Mouse (Mus musculus) cerebellum, postnatal 10 days (tissue): ENCODE data around the gene Aqr.
A peak's percentile ranks its signal among the peaks of the same experiment; 100 is the strongest.

Experiments
- DNase-seq, 2 experiments: peaks; one replicate each; pipeline ENCODE4 v3.0.0; 2021; ENCODE audit warnings: mixed read lengths in 2 of 2

Gene Aqr

DNA sequence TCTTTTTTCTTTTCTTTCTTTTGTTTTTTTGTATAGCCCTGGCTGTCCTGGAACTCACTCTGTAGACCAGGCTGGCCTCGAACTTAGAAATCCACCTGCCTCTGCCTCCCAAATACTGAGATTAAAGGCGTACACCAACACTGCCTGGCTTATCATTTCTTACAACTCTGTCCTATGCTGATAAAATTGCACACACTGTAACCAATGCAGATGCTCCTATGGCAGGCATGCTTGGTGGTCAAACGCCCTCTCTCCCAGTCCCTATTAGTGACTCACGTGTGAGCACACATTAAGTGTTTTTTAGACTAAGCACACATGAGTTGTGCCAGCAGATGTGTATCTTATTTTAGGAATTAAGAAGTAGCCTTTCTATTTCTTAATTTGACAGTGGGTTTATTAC, 53.5 kb downstream of the Aqr start:
- no peak for DNase-seq

DNA sequence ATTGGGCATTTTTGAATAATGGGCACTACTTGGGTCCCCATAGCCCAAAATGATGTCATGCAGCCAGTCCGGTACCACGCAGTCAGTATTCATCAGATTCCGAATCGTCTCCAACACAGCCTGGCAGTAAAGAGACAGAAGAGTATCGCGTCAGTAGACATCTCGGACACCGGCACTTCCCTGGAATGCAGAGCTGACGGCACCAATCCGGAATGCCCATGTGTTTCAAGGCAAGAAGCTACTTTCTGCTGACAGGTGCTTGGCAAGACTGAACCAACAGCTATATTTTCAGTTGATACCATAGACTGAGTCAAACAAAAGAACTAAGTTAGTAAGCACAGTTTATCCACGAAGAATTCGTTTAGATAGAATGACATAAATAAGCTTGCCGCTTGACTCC, 56.2 kb downstream of the Aqr start:
- DNase-seq: no peak

DNA sequence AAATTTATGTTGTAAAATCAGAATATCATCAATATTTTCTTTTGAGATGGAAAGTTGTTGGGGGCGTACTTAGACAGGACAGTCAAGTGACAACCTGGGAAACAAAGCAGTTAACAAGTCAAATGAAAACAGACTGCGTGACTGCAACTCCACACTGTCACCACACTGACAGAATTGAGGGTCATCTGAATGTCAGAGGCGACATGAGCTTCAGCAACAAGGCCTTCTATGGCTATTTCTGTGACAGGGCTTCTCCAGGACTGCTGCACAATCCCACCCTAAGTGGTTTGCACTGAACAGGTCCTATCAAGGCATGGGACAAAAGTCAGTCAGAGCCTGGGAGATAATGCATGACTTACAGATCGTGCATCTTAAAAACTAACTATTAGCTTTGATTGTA, 63.5 kb downstream of the Aqr start:
- DNase-seq: no peak

DNA sequence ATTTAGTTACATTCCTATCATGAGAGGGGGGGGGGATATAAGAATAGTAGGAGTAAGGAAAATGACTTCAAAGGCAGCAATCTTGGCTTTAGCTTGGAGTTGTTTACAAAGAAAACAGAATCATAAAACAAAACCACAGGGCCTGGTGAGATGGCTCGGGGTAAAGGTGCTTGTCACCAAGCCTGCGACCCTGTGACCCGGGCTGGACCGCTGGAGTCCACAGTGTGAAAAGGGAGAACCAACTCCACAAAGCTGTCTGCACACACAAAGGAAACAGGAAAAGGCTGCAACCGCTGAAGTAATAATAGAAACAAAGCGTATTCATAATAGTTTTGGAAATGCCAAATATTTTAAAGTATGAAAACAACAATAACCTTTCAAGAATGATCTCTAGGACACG, 67.4 kb downstream of the Aqr start:
- DNase-seq: no peak

DNA sequence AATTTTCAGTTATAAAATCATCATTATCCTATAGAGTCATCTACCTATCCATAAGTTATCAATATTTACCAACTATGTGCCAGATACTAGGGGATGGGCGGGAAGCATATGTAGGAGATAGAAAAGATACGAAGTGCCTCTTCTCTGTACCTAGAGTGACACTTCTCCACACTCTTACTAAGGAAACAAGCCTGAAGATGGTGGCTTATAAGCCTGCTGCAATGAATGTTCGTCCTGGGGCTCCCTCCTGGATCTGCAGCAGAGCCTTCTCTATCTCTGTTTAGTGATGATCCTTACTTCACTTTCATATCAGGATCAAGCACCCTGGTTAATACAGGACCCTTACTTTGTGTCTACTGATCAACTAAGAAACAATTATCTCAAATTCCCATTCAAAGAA, 69.2 kb downstream of the Aqr start:
- DNase-seq: no peak

DNA sequence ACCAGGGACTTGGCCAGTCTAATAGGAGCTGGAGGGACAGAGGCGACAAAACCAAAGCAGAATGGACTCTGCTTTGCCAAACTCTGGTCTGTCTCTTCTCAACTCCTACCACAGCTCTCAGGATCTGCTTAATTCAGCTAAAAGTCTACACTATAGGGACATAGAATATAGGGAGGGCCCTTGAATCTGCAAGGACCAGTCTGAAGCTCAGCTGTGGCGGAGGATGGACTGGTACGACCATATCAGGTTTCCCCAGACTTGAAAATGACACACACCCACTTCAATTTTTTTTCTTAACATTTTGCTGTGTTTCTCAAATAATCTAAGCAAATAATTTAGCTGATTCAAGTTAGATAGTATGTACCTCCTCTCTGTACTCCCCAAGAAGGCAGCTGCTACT, 69.6 kb downstream of the Aqr start:
- no peak for DNase-seq

DNA sequence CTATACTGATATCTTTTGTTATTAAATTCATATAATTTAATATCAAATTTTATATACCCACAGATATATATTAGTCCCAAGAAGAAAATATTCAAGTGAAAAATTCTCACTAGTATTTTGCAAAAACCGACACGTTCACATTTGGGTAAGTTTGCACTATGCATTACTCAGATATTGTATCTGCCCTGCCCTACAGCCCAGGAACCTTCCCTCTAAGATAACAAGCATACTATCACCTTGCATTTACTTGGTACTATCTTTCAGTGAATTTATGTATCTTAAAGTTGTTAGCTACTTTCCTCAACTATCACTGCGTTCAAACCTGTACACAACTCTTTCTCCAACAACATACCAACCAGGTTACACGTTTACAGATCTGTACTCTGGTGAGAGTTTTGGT, 71.3 kb downstream of the Aqr start:
- no peak for DNase-seq

DNA sequence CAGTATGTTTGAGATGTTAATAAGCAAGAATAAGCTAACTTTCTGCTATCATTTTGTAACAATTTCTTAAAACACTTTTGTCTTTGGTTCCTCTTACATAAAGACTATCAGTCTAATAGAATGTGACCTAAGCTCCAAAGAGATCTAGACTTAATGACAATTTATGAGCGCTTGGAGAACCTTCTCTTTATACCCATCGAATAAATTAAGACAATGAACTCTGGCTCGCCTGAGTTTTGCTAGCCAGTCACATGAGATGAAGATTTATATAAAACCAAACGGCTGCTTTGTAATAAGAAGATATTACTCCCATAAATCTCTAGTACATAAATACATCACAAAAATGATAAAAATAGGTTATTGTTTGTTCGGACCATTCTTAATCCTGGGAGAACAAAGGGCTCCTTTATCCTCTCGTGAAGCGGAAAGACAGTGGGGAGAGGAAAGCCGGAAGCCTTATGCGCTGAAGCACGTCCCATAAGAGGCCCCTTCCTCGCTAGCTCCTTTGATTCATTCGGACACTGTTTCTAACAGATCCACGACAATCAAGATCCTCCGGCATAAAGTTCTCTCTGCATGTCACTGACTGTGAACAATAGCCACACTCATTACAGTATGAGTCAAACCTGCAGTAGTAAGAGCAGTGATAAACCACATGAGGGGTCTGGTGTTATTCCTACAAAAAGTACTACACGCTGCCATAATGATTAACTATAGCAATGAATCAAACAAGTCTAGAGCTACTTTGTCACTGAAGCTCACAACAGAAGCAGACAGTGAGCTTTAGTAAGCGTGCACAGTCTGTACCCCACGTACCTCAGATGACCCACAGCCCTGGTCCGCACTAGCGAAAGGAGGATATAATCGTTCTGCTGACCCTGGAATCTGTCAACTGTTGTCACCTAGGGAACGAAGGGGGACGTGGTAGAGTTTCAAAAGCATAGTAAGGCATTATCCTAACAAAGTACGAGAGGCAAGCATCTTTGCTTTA, 79.2 kb downstream of the Aqr start:
- no peak for DNase-seq

DNA sequence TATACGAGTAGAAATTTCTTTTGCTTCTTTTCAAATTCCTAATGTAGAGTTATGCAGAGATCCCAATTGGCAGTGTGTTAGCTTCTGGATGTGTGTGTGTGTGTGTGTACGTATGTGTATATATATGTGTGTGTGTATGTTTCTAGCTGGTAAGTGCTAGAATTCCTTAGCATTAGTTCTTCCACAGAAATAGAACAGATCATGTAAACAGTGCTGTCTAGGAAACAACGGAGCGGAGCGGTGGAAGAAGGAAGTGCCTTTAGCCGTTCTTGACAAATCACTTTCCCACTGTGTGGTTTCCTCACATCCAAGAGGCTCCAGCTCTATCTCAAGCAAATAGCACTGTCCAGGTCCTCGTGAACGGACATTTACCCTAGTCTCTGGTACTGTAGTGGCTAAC, 80.4 kb downstream of the Aqr start:
- DNase-seq: no peak

DNA sequence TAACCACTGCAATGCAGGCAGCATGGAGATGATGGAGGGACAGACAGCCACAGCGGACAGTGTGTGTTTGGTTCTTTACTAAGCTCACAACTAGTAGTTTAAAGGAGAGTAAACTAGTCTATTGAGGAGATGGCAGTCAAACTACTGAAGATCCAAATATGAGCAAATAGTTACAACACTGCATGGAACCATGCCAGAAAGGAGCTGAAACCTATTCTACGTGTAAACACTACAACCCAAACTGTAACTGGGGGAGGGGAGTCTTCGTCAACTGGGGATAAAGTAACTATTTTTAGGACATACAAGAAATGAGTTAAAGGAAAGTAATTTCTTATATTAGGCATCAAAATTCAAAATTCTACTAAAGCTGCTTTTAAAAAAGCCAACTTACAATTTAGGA, 84.4 kb downstream of the Aqr start:
- DNase-seq: no peak

DNA sequence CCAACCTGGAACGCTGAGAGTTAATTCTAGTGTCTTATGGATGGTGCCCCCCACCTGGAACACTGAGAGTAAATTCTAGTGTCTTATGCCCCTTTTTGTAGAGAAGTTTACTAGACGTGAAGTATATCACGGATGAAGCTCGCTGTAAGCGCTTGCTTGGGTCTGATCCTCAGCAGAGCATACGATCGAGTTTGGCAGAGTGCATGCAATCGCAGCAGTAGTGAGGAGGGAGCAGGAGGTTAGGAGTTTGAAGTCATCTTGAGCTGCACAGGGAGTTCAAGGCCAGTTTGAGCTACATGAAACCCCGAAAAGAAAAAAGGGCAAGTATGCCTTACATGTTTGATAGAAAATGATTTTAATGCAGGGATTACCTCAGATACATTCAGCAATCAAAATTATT, 86.0 kb downstream of the Aqr start:
- DNase-seq: no peak

DNA sequence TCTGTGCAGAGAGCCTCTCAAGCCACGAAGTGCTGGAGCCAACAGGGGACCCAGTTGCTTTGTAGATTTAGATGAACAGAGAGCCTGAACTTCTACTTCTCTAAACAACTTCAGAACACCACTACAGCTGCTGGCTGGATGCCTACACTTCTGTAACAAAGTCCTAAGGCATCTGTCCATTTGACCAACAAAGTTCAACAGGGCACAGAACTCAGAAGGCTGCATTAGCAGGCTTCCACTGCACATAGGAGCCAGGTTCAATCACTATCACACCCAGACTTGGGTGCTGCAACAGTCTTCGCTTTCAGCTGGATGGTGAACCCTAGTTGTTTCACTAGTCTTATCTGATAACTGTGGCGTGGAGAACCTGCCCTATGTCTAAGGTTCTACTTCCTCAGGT, 87.0 kb downstream of the Aqr start:
- DNase-seq: no peak

DNA sequence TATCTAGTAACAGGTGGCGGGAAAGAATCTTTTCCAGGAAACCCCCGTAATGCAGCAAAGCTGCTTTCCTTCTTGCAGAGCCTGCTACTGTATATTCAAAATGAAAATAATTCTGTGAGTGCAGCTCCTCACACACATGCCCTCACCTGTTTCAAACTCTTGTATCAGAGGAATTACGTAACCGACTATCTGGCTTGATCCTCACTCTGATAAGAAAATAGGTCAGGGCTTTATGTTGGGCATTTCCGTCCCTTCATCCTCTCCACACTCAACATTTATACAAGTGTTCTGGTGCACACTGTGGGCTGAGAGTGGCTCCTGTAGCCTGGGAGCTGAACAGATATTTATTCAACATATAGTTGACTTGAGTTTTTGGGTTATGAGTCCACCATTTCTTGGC, 87.7 kb downstream of the Aqr start:
- no peak for DNase-seq

DNA sequence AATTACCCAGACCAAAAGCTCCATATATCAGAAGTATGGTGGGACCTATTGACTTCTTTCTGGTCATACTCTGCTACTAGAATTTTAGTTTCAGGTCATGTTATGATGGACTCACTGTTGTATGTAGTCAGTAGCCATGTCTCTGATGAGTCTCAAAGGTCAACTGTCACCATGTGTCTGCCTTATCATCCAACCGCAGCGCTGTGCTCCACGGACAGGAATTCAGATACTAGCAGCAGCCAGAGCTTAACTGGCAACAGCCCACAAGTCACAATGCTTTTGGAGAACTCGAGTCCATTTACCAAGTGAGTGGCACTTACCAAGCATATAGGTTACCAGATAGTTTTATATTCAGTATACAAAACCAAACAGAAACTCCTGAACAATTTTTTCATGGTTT, 89.2 kb downstream of the Aqr start:
- DNase-seq: no peak

DNA sequence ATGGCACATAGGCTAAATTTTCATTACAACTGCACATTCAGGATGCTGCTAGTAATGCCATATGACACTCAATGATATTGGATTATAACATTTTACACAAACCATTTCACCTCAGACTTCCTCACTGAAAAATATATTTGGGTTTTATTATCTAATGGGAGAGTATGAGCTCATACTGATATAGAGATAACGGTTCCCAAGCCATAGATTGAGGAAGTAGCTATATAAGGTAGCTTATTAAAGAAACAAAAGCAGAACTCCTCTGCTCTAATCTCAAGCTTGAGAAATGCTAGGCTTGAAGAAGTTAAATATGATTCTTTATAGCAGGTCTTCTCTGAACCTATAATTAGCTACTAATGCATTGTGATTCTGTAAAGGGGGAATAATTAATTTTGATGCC, 90.3 kb downstream of the Aqr start:
- no peak for DNase-seq

DNA sequence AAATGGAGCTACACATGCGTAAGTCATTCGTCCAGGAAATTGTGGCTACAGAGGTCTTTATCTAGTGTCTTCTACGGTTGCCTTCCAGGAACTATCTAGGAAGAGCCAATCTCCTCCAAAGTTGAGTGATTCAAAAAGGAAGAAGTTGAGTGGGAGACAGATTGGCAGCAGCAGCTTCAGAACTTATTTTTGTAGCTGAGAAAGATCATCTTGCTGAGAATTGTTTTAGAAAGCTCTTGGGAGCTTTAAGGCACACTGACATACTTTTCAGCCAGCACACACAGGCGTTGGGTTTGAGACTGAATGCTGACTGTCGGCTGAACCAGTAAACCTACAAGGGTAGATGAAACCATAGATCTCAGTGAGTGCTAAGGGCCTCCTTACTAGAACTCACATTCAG, 91.5 kb downstream of the Aqr start:
- no peak for DNase-seq

DNA sequence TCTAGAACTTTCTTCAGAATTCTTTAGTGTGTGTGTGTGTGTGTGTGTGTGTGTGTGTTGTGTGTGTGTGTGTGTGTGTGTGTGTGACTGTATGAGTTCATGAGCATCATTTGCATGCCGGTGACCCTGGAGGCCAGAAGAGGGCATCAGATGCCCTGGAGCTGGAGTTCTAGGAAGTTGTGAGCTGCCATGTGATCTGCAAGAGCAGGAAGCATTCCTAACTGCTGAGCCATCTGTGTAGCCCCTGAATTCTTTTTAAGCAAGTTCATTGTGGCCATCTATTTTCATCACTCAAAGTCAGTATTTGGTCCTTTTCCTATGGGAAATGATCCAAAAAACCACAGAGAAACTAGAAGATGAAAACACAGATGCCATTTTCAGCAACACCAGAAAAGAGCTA, 92.1 kb downstream of the Aqr start:
- no peak for DNase-seq

DNA sequence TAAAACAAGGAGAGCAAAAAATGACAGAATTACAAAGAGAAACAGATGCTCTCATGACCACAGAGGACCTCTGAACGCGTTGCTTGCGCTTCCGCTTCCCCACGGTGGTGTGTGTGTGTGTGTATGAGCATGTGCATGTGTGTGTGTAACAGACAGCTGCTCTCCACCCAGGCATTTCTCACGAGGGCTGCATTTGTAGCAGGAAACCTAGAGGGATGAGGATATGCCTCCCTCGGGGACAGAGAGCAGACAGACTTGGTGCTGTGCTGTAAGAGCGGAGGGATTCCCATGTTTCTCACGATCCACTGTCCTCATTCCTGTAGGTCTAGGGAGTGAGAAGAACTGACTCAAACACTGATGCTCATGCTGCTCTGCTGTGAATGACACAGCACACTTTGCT, 93.2 kb downstream of the Aqr start:
- DNase-seq: peak; percentile 10 to 11

DNA sequence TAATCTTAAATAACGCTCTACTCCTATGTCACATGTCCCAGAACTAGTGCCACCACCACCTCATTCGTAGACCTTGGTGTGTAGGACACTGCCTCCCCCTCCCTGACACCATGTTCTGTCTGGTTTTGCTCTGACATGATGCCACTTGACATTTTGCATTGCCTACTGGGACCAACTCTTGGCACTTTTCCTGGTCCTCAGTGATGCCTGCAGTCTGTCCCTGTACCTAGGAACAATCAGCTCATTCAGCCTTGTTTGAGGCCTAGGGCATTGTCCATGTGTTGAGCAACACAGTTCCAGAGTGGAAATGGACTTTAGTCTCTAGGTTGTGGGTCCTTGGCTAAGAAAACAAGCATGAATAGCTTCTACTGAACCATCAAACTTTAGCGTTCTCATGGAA, 97.0 kb downstream of the Aqr start:
- DNase-seq: peak; percentile 78 to 81

DNA sequence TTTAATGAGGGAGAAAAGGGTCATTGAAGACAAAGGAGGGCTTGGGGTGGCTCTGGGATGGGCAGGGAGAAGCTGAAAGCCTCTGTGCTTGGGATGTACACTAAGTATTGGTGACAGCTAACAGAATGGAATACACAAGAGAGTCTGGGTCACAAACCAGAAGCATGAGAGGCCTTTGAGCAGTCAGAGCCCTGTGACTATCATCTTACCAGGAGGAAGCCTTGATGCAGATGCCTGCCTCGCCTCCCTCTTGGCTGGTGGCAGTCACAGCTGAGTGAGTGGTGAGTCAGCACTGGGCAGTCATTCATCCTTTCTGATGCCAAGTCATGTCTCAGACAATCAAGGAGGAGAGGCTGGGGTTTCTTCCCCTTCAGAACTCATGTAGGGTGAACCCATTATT, 99.6 kb downstream of the Aqr start:
- peak; percentile 20 to 31 for DNase-seq

DNA sequence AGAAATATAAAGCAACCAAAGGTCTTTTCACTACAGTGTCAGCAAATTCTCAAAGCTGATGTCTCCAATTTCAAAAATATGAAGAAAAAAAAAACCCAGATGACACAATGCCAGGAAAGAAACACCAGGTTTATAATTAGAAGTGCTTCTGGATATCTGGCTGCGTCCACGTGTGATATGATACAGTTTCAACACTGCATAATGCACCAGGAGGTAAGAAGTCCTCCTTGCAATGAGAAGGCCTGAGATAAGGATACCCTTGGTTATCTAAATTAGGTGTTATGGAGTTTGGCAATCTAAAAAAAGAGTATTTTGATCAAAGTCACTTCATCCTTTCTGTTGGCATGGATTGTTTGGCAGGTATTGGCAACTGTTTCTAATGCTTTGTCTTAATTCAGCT, 114.9 kb downstream of the Aqr start:
- DNase-seq: no peak

DNA sequence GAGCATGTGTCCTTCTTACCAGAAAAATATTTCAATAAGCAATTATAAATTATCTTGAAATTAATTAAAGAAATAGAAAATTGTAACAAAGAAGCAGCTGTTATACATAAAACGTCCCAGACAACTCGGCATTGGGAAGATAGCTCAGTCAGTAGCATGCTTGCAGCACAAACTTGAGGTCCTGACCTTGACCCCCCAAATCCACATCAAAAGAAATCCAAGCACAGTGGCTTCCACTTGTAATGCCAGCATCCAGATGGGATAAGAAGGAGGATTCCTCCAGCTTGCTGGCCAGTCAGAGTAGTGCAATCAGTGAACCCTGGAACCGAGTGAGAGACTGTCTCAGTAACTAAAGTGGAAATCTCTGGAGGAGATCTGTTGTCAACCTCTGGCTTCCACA, 120.6 kb downstream of the Aqr start:
- no peak for DNase-seq

DNA sequence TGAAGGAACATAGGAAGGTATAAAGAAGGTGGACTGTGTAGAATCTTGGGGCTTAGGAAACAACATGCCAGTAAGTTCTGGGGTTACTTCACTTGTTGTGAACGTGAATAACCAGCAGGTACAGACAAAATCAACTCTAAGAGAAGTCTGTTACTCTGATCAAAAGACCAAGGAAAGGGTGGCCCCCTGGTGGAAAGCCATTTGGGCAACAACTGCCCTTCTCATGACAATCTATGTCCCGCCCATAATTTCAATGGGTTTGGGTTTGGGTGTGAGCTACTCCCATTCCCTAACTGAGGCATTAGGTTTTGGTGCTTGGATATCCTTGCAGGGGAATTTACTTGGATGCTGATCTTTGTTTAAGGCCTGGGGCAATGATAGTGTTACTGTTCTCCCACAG, 122.8 kb downstream of the Aqr start:
- no peak for DNase-seq

DNA sequence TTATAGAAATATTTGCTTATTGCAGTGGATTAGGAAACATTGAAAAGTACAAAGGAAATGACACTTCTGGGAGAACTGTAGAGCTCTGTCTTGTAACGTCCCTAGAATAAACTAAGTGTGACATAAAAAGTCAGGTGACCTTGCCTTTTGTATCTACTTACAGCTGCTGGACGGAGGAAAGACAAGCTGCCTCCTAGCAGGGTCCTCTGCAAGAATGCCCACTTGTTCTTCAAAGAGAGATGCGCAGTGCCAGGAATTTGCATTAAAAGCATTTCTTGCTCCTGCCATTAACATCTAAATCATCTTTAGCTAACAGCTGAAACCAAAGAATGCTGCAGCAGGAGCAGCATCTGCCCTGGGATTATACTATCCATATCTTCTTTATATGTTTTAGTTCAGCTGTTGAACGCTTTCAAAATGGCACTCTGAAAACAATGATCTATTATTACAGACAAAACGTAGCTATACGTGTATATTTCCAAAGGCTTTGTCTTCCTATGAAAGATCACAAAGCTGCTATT, 126.7 kb downstream of the Aqr start:
- no peak for DNase-seq

DNA sequence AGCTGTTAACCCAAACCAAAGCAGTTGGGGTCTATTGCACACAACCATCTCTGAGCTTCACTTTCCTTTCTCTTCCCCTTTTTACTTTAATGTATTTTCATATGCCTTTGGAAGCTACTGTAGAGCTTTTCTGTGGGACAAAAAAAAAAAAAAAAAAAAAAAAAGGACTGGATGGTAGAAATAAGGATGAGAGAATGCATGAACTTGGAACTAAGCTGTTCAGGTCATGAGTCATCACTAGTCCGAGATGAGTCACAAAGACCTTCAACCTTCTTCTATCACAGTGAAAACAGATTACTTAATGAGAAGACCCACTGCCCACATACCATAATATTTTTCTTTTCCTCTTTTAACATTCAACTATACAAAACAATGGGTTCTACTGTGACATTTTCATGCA, 127.2 kb downstream of the Aqr start:
- DNase-seq: no peak
